ENCODE assay signal across 8 mouse cellular contexts in the genomic region with DNA sequence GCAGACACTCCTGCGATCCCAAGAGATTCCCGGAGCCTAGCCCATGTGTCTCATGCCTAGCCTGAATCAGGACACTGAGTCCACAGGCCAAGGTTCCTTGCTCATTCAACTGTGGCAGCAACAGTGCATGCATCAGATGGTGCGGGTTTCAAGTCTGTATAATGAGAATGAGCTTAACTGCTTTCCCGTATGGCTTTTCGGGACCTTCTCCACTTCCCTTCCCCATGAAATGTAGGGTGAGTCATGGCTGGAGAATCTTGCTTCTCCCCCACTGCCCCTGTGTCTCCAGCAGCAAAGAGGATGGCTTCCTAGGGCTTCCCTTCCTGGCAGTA.
DNase-seq lines count a peak whose midpoint lies in the region; ATAC-seq and TF ChIP-seq lines count a peak whose summit lies in the region.

No protein-coding gene starts in this region.

- no peak for TF ChIP-seq POLR2A in heart, adult 2 months (IDR thresholded peaks at IDR 0.05; ENCODE audit: insufficient read depth, low read depth, low read length)
- TF ChIP-seq POLR2A in thymus, adult 2 months (IDR thresholded peaks at IDR 0.05; ENCODE audit: control insufficient read depth, extremely low read depth, insufficient read depth, low read length, poor library complexity), result no peak

- H3K79me2 ChIP-seq in heart, adult 2 months (replicated peaks; ENCODE audit: control insufficient read depth, insufficient read depth, low read length), result no peaks in the 10 kb centered on the region

- no peak for TF ChIP-seq CTCF in heart, adult 2 months (IDR thresholded peaks at IDR 0.05)
- no peak for TF ChIP-seq CTCF in thymus, adult 2 months (IDR thresholded peaks at IDR 0.05; ENCODE audit: borderline replicate concordance, control insufficient read depth, extremely low read depth, insufficient read depth, low read length, poor library complexity)

- H3K36me3 ChIP-seq in heart, adult 2 months (ENCODE audit: control insufficient read depth, insufficient read depth, low read length), result no peaks in the 10 kb centered on the region
- no peaks in the 10 kb centered on the region for H3K36me3 ChIP-seq in thymus, adult 2 months (ENCODE audit: control insufficient read depth, insufficient read depth, low read length)
- no peaks in the 10 kb centered on the region for H3K36me3 ChIP-seq in kidney, embryonic 15.5 days

- H3K9ac ChIP-seq in heart, adult 2 months (ENCODE audit: low read depth, low read length), result no peak overlapping the region
- no peak overlapping the region for H3K9ac ChIP-seq in kidney, embryonic 15.5 days

- ATAC-seq in kidney, embryonic 15.5 days (replicated peaks; ENCODE audit: low FRiP score), result peak; percentile 66

- H3K9me3 ChIP-seq in kidney, embryonic 15.5 days (replicated peaks), result no peaks in the 10 kb centered on the region

- intact Hi-C loops in heart, adult 2 months (cut with DNase I), result no loop called here
- intact Hi-C loops in heart, postnatal 14 days (cut with DNase I), result no loop called here

- 0 out of 2 replicates have a peak, but pooled peaks have one; percentile 6 for TF ChIP-seq EP300 in heart, adult 2 months (IDR thresholded peaks at IDR 0.05; ENCODE audit: insufficient read depth, low read depth, low read length)

- H3K4me2 ChIP-seq in kidney, embryonic 15.5 days, result 0 out of 2 replicates have a peak overlapping the region, but pooled peaks have one; percentile 1

- H3K27ac ChIP-seq in heart, adult 2 months, result peak overlapping the region; percentile 23; the same call in 1 of the 2 replicates
- H3K27ac ChIP-seq in thymus, adult 2 months (ENCODE audit: control insufficient read depth, insufficient read depth, low read length), result peak overlapping the region; percentile 99
- peak overlapping the region; percentile 76 for H3K27ac ChIP-seq in kidney, embryonic 15.5 days

- no peak for DNase-seq in heart, adult 2 months
- DNase-seq in heart, postnatal 14 days, result no peak
- no peak for DNase-seq in thymus, adult 2 months
- no peak for DNase-seq in thymus, postnatal 4 days
- DNase-seq in right cerebral cortex, adult 18-20 months, result no peak
- no peak for DNase-seq in adrenal gland, adult 18-20 months (ENCODE audit: low spot score in 2 of 2)
- DNase-seq in cerebellum, postnatal 4 days (ENCODE audit: low spot score in 2 of 2), result no peak

- H3K4me3 ChIP-seq in heart, adult 2 months, result no peak overlapping the region
- H3K4me3 ChIP-seq in thymus, adult 2 months (ENCODE audit: control insufficient read depth, insufficient read depth, low read length), result no peak overlapping the region
- H3K4me3 ChIP-seq in kidney, embryonic 15.5 days (replicated peaks), result no peak overlapping the region

- WGBS in heart, adult 2 months, result 40% methylated on average over 5 of the region's 5 CpGs
- WGBS in thymus, adult 2 months, result 83% methylated on average over 5 of the region's 5 CpGs
- WGBS in kidney, embryonic 15.5 days, result 50% methylated on average over 5 of the region's 5 CpGs

- H3K27me3 ChIP-seq in heart, adult 2 months (ENCODE audit: control insufficient read depth, insufficient read depth, low read length), result no peaks in the 10 kb centered on the region
- no peaks in the 10 kb centered on the region for H3K27me3 ChIP-seq in thymus, adult 2 months (ENCODE audit: control insufficient read depth, insufficient read depth, low read length)
- no peaks in the 10 kb centered on the region for H3K27me3 ChIP-seq in kidney, embryonic 15.5 days

- H3K4me1 ChIP-seq in heart, adult 2 months (ENCODE audit: control insufficient read depth, insufficient read depth, low read length), result peaks cover 21% of the 10 kb centered on the region
- H3K4me1 ChIP-seq in thymus, adult 2 months (replicated peaks; ENCODE audit: control insufficient read depth, insufficient read depth, low read length), result peaks cover 51% of the 10 kb centered on the region
- peaks cover 24% of the 10 kb centered on the region for H3K4me1 ChIP-seq in kidney, embryonic 15.5 days

Comparison
In these comparisons a context has a peak if more than half of its experiments do, and no peak if none do; other contexts are left out.
1. H3K27ac ChIP-seq: peak in every context shown above with its lines; median percentile 99 in thymus, adult 2 months; 76 in kidney, embryonic 15.5 days; 23 in heart, adult 2 months.